Mouse (Mus musculus): ENCODE measurements around the gene Plac9a. TPM values are rescaled to one million over a fixed set of nuclear protein-coding genes. Genes with fewer than 3 reads are reported as not detected.
A peak's percentile ranks its signal among the peaks of the same experiment; 100 is the strongest.

Plac9a gene
- polyA plus RNA-seq, 1 experiment from 2014 or later, result not detected

- ChIA-PET POLR2A (no interaction called here), CTCF (no interaction called here)
- DNase-seq (ENCODE audit: low read depth, low spot score), result no peak
- no peak for TF ChIP-seq CTCF (IDR thresholded peaks at IDR 0.05)
- no peaks in the 10 kb centered on the region for H3K27me3 ChIP-seq
- peak; percentile 63 for ATAC-seq
- in situ Hi-C loops (cut with MboI; ENCODE audit: low pct_unique_long_range_greater_than_20kb), result no loop called here
Measured at GRCm38 (mm10) chr14:25872461-25873415, 30.2 kb downstream of the Plac9a start.

- no peak for TF ChIP-seq CTCF (IDR thresholded peaks at IDR 0.05)
- DNase-seq (ENCODE audit: low read depth, low spot score) (no peak), ATAC-seq (no peak)
- ChIA-PET POLR2A (no interaction called here), CTCF (interaction anchor here (1.1 kb wide), 1 partner anchor 17 kb away, joined by 3 read pairs; no protein-coding TSS in a partner anchor)
- no peaks in the 10 kb centered on the region for H3K27me3 ChIP-seq
- in situ Hi-C loops (cut with MboI; ENCODE audit: low pct_unique_long_range_greater_than_20kb), result no loop called here
Measured at GRCm38 (mm10) chr14:25869135-25869878, 33.6 kb downstream of the Plac9a start.

DNA sequence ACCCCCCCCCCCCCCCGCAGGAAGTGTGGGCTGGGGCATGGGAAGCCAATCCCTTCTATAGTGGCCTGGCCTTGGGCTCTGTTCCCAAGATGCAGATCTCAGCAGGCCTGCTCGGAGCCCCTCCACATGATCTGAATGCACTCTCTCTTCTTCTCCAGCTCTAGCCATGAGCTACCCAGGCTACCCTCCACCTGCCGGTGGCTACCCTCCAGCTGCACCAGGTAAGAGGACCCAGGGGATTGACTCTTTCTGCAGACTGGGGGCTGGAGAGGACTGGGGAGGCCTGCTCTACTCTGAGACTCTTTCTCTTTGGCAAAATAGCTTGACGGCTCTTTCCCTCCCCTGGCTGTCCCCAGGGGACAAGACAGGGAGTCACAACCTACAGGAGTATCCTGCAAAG lies 34.2 kb downstream of the Plac9a start:
- DNase-seq (ENCODE audit: low read depth, low spot score), result no peak
- no peaks in the 10 kb centered on the region for H3K27me3 ChIP-seq
- CTCF ChIA-PET, result interaction anchor here (1.1 kb wide), 1 partner anchor 16 kb away, joined by 3 read pairs; no protein-coding TSS in a partner anchor
- ATAC-seq, result no peak
- POLR2A ChIA-PET, result no interaction called here
- no peak for TF ChIP-seq CTCF (IDR thresholded peaks at IDR 0.05)
- in situ Hi-C loops (cut with MboI; ENCODE audit: low pct_unique_long_range_greater_than_20kb), result no loop called here

DNA sequence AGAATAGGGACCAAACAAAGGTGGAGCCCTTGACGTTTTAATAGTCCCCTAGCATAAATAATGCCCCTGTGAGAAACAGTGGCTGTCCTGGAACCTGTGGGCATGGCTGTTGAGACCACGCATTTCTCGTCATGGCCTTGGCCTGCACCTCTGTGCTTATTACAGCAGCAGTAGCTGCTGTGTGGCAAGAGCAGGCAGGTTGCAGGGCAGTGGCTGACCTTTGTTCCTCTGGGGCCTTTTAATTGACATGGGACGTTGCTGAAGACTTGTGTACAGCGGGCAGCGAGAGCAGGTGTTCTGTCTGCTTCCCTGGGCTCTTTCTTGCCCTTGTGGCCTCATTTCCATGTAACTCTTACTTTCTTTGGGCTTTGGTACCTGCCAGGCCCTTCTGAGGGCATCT lies 35.1 kb downstream of the Plac9a start:
- CTCF ChIA-PET, result no interaction called here
- in situ Hi-C loops (cut with MboI; ENCODE audit: low pct_unique_long_range_greater_than_20kb), result no loop called here
- TF ChIP-seq CTCF (IDR thresholded peaks at IDR 0.05), result no peak

GRCm38 (mm10) chr14:25866832-25867231 lies 36.1 kb downstream of the Plac9a start:
- no peak for TF ChIP-seq CTCF (IDR thresholded peaks at IDR 0.05)
- no peaks in the 10 kb centered on the region for H3K27me3 ChIP-seq
- DNase-seq (ENCODE audit: low read depth, low spot score) (no peak), ATAC-seq (no peak)
- in situ Hi-C loops (cut with MboI; ENCODE audit: low pct_unique_long_range_greater_than_20kb), result no loop called here
- CTCF ChIA-PET, result no interaction called here
- POLR2A ChIA-PET, result interaction anchor here (0.5 kb wide), 1 partner anchor 1044 kb away, joined by 3 read pairs; no protein-coding TSS in a partner anchor

More for the DNA sequence above, 35.1 kb downstream of the Plac9a start:
- DNase-seq (ENCODE audit: low read depth, low spot score) (no peak), ATAC-seq (no peak)
- POLR2A ChIA-PET, result no interaction called here
- H3K27me3 ChIP-seq, result no peaks in the 10 kb centered on the region

DNA sequence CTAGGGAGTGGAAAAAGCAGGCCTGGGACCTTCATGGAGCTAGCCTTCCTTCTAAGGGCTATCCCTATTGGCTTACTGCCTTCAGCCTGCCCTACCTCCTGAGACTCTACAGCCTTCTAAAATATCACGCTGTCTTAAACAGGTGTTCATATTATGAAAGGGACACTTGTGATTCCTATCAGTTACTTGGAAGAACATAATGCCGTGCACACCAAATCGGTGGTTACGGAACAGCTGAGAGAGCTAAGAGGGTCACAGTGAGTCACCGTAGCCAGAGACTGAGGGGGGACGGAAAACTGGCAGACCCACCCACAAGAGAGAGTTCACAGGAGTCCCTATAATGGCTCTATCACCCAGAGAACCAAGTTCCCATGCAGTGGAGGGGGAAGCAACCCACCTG lies 36.5 kb downstream of the Plac9a start:
- ATAC-seq (no peak), DNase-seq (ENCODE audit: low read depth, low spot score) (no peak)
- TF ChIP-seq CTCF (IDR thresholded peaks at IDR 0.05), result no peak
- CTCF ChIA-PET, result interaction anchor here (1.5 kb wide), 1 partner anchor 11 kb away, joined by 3 read pairs; no protein-coding TSS in a partner anchor
- in situ Hi-C loops (cut with MboI; ENCODE audit: low pct_unique_long_range_greater_than_20kb), result no loop called here
- no peaks in the 10 kb centered on the region for H3K27me3 ChIP-seq
- POLR2A ChIA-PET, result interaction anchor here (0.5 kb wide), 1 partner anchor 1043 kb away, joined by 3 read pairs; no protein-coding TSS in a partner anchor

- in situ Hi-C loops (cut with MboI; ENCODE audit: low pct_unique_long_range_greater_than_20kb), result no loop called here
- no peaks in the 10 kb centered on the region for H3K27me3 ChIP-seq
- DNase-seq (ENCODE audit: low read depth, low spot score) (no peak), ATAC-seq (no peak)
- CTCF ChIA-PET, result interaction anchor here (1.5 kb wide), 1 partner anchor 10 kb away, joined by 3 read pairs; no protein-coding TSS in a partner anchor
- TF ChIP-seq CTCF (IDR thresholded peaks at IDR 0.05), result no peak
- POLR2A ChIA-PET, result interaction anchor here (0.6 kb wide), 1 partner anchor 68 kb away, joined by 3 read pairs; no protein-coding TSS in a partner anchor
Measured at GRCm38 (mm10) chr14:25865251-25865650, 37.6 kb downstream of the Plac9a start.

GRCm38 (mm10) chr14:25863721-25864120 lies 39.2 kb downstream of the Plac9a start:
- POLR2A ChIA-PET, result no interaction called here
- no peak for ATAC-seq
- no peak for TF ChIP-seq CTCF (IDR thresholded peaks at IDR 0.05)
- in situ Hi-C loops (cut with MboI; ENCODE audit: low pct_unique_long_range_greater_than_20kb), result no loop called here
- H3K27me3 ChIP-seq, result no peaks in the 10 kb centered on the region
- CTCF ChIA-PET, result no interaction called here
- DNase-seq (ENCODE audit: low read depth, low spot score), result no peak

DNA sequence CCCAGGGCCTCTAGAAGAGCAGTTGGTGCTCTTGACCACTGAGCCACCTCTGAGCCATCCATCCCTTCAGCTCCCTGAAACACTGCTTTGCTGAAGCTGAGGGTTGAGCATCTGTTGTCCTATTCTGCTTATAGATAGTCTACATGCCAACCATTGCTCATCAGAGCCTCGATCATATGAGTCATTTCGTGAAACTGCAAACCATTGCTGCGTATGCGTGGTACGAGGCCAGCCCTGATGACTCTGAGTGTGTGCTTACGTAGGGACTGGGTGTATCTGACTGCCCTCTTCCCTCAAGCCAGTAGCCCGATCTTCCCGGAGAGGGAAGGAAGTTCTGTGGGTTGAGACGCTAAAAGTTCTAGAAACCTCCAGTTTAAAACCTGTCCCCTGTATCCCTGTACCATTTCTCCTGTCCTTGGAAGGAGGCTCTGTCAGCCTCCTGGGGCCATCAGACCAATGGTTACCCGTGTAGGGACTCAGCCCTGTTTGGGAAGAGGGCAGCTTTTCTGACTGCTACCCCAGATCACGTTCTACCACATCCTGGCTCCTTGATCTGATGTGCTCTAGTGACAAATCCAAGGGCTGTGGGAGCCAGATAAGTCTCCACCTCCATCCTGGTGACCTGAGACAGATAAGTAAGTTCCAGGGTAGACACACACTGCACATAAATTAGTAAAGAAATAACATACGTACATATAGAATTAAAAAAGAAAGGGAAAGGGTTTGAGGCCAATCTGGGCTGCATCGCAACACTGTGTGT lies 40.9 kb downstream of the Plac9a start:
- no peak for DNase-seq (ENCODE audit: low read depth, low spot score)
- CTCF ChIA-PET, result no interaction called here
- no peak for ATAC-seq
- TF ChIP-seq CTCF (IDR thresholded peaks at IDR 0.05), result no peak
- no peaks in the 10 kb centered on the region for H3K27me3 ChIP-seq
- POLR2A ChIA-PET, result interaction anchor here (0.5 kb wide), 1 partner anchor 265 kb away, joined by 3 read pairs; no protein-coding TSS in a partner anchor
- in situ Hi-C loops (cut with MboI; ENCODE audit: low pct_unique_long_range_greater_than_20kb), result no loop called here

- H3K27me3 ChIP-seq, result no peaks in the 10 kb centered on the region
- no peak for DNase-seq (ENCODE audit: low read depth, low spot score)
- ATAC-seq, result no peak
- TF ChIP-seq CTCF (IDR thresholded peaks at IDR 0.05), result no peak
- ChIA-PET POLR2A (no interaction called here), CTCF (no interaction called here)
- in situ Hi-C loops (cut with MboI; ENCODE audit: low pct_unique_long_range_greater_than_20kb), result no loop called here
Measured at GRCm38 (mm10) chr14:25857940-25858339, 45.0 kb downstream of the Plac9a start.

Measured in Patski (cell line).